Mouse (Mus musculus): ENCODE data around the gene Pkm. TPM values are rescaled to one million over a fixed set of nuclear protein-coding genes. Genes with fewer than 3 reads are reported as not detected.
A peak's percentile ranks its signal among the peaks of the same experiment; 100 is the strongest.

Pkm gene
- total RNA-seq (2021) = 1,000 to 10,000 TPM; 1,213 to 1,355 TPM

- intact Hi-C loops (cut with DNase I) = loop anchor here (5.0 kb wide), 1 partner anchor 39 kb away; the partner anchor contains the start of gene Parp6
- peak; percentile 96 for DNase-seq (ENCODE audit: low spot score in 2 of 2)
These were observed at the start of gene Pkm for GRCm38 (mm10) chr9:59655958-59656634. TSS of gene Pkm (plus strand) at chr9:59656368.

GRCm38 (mm10) chr9:59610950-59611349 is 45.2 kb upstream of the Pkm start:
- DNase-seq (ENCODE audit: low spot score in 2 of 2) = no peak
- intact Hi-C loops (cut with DNase I) = no loop called here

GRCm38 (mm10) chr9:59615797-59616196 is 40.4 kb upstream of the Pkm start:
- intact Hi-C loops (cut with DNase I) = loop anchor here (2.0 to 5.0 kb wide), 2 partner anchors 27 to 42 kb away; partner anchors contain the start of gene Pkm
- no peak for DNase-seq (ENCODE audit: low spot score in 2 of 2)

- peak; percentile 100 for DNase-seq (ENCODE audit: low spot score in 2 of 2)
- intact Hi-C loops (cut with DNase I) = loop anchor here (2.0 to 5.0 kb wide), 2 partner anchors 28 to 41 kb away; partner anchors contain the start of gene Pkm
These were observed 39.4 kb upstream of the Pkm start, which contains the start of gene Parp6 for GRCm38 (mm10) chr9:59616622-59617306. TSS of gene Parp6 (plus strand) at chr9:59617284.

GRCm38 (mm10) chr9:59617307-59617973 is 38.7 kb upstream of the Pkm start:
- intact Hi-C loops (cut with DNase I) = loop anchor here (2.0 to 5.0 kb wide), 2 partner anchors 29 to 40 kb away; partner anchors contain the start of gene Pkm
- DNase-seq (ENCODE audit: low spot score in 2 of 2) = no peak

GRCm38 (mm10) chr9:59638372-59638771 is 17.8 kb upstream of the Pkm start:
- intact Hi-C loops (cut with DNase I) = no loop called here
- no peak for DNase-seq (ENCODE audit: low spot score in 2 of 2)

GRCm38 (mm10) chr9:59639936-59640335 is 16.2 kb upstream of the Pkm start:
- DNase-seq (ENCODE audit: low spot score in 2 of 2) = no peak
- intact Hi-C loops (cut with DNase I) = no loop called here

- DNase-seq (ENCODE audit: low spot score in 2 of 2) = no peak
- intact Hi-C loops (cut with DNase I) = no loop called here
These were observed 14.8 kb upstream of the Pkm start for GRCm38 (mm10) chr9:59641320-59641719.

- intact Hi-C loops (cut with DNase I) = no loop called here
- no peak for DNase-seq (ENCODE audit: low spot score in 2 of 2)
These were observed 6.3 kb upstream of the Pkm start for GRCm38 (mm10) chr9:59649911-59650310.

- DNase-seq (ENCODE audit: low spot score in 2 of 2) = no peak
- intact Hi-C loops (cut with DNase I) = no loop called here
These were observed 2.8 kb upstream of the Pkm start for GRCm38 (mm10) chr9:59653371-59653770.

GRCm38 (mm10) chr9:59654450-59654983 is 1.7 kb upstream of the Pkm start:
- DNase-seq (ENCODE audit: low spot score in 2 of 2) = no peak
- intact Hi-C loops (cut with DNase I) = no loop called here

GRCm38 (mm10) chr9:59656635-59657617 is 758 bp downstream of the Pkm start:
- intact Hi-C loops (cut with DNase I) = loop anchor here (5.0 kb wide), 1 partner anchor 40 kb away; the partner anchor contains the start of gene Parp6
- DNase-seq (ENCODE audit: low spot score in 2 of 2) = peak; percentile 80 to 83

- DNase-seq (ENCODE audit: low spot score in 2 of 2) = no peak
- intact Hi-C loops (cut with DNase I) = loop anchor here (5.0 kb wide), 1 partner anchor 41 kb away; the partner anchor contains the start of gene Parp6
These were observed 2.0 kb downstream of the Pkm start for GRCm38 (mm10) chr9:59658146-59658545.

GRCm38 (mm10) chr9:59659036-59660026 is 3.2 kb downstream of the Pkm start:
- peak; percentile 77 to 79 for DNase-seq (ENCODE audit: low spot score in 2 of 2)
- intact Hi-C loops (cut with DNase I) = loop anchor here (5.0 kb wide), 1 partner anchor 42 kb away; the partner anchor contains the start of gene Parp6

- DNase-seq (ENCODE audit: low spot score in 2 of 2) = no peak
- intact Hi-C loops (cut with DNase I) = no loop called here
These were observed 4.3 kb downstream of the Pkm start for GRCm38 (mm10) chr9:59660421-59660820.

GRCm38 (mm10) chr9:59661298-59661975 is 5.3 kb downstream of the Pkm start:
- intact Hi-C loops (cut with DNase I) = no loop called here
- DNase-seq (ENCODE audit: low spot score in 2 of 2) = no peak

- DNase-seq (ENCODE audit: low spot score in 2 of 2) = no peak
- intact Hi-C loops (cut with DNase I) = no loop called here
These were observed 7.1 kb downstream of the Pkm start for GRCm38 (mm10) chr9:59663226-59663625.

Measured in left cerebral cortex, postnatal 36 days (tissue).